Mouse (Mus musculus) fibroblast of lung, adult 2 months (primary cell): ENCODE results near the gene Esyt3.

ENCODE experiments used
- DNase-seq: peaks from one replicate; pipeline ENCODE4 v3.0.0-alpha.2; 2011; ENCODE audit warnings: low read depth

The Esyt3 gene

DNA sequence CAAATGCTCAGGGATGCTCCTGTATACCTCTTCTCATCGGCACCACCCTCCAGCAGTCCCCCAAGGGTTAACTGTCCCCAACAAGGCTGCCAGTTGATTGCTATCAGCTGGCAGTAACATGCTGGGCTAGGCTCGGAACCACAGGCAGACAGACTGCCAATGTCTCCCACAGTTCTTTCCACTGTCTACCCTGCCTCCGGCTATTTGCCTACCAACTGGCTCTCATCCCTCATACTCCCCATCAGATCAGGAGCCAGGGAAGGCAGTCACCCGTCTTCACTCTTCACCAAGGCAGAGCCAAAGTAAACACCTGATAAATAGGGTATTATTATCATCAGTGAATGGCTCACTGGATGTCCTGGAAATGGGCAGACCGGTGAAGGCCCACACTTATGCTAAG, 3.6 kb downstream of the Esyt3 start:
- DNase-seq = no peak

DNA sequence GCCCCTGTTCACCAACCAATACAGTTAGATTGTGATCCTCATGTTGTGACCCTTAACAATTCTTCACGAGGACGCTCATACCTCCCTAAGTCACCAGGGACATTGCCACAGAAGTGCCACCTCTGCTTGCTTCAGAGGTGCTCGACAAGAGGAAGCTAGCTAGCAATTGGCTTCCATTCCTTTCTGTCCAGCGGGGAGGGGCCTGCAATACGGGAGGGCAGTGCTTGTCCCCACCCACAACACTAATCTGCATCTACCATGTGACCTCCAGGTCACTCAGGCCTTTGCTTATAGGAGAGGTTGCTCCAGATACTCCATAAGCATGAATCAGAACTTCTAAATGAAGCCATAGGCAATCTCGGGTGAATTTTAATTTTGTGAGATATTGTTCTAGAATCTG, 5.0 kb downstream of the Esyt3 start:
- no peak for DNase-seq

DNA sequence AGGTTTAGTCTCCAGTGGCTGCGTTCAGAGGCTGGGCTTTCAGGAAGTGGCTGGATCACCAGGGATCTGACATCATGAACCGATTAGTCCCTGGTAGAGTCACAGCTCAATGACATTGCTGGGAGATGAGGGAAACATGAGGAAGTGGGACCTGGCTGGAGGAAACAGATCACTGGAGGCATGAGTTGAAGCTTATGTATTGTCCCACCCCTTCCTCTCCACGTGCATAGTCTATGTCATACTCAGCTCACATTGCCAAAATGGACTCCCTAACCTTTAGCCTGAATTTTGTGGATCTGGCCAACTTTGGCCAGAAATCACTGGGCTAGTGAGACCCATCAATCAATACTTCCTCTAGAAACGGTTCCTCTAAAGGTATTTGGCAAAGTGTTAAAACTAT, 5.4 kb downstream of the Esyt3 start:
- no peak for DNase-seq

DNA sequence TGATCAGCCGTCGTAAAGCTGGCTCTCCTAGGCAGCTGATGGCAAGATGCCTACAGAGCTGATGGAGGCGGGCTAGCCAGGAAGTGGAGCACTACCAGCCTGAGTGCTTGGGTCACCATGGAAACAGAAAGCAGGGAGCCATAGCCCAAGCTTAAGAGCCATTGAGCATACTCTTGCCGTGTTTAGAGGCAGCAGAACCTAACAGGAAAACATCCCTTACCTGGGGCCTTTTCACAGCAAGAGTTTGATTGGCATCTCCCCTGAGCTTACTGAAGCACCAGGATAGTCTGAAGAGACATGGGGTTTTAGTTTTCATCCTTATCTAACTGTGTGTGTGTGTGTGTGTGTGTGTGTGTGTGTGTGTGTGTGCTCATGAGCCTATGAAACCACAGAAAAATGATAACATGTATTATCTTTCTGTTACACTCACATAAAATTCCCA, 13.0 kb downstream of the Esyt3 start:
- no peak for DNase-seq

DNA sequence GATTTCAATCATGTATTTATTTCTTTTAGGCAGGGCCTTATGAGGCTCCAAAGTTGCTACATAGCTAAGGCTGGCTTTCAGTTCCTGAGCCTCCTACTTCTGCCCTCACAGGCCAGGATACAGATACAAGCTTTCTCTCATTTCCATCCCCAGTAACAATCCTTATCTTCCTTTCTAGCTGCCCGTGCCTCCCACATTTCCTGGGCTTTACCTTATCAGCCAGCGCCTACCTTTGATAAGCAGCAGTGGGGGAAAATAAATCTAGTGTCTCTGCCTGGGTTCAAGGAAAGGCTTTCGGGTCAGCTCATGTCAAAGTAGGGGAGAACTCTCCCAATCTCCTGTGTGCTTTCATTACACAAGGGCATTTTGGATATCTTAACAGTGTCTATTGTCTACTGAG, 16.8 kb downstream of the Esyt3 start:
- no peak for DNase-seq

DNA sequence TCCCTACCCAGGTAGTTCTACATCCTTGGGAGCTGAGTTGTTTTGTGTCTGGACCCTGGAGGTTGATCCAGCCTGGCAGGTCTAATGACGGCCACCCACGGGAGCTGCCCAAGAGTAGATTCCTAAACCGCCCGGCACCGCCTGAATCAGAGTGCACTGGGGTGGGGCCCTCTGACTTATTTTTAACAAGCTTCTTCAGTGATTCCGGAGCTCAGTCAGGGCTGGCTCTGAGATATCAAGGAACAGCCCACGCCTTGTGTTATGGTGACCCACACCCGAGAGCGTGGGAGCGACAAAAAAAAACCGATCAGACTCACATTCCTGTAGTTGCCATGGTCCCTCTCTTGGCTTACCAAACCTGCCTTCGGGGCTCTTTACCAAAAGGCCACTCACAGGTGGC, 18.2 kb downstream of the Esyt3 start:
- no peak for DNase-seq

DNA sequence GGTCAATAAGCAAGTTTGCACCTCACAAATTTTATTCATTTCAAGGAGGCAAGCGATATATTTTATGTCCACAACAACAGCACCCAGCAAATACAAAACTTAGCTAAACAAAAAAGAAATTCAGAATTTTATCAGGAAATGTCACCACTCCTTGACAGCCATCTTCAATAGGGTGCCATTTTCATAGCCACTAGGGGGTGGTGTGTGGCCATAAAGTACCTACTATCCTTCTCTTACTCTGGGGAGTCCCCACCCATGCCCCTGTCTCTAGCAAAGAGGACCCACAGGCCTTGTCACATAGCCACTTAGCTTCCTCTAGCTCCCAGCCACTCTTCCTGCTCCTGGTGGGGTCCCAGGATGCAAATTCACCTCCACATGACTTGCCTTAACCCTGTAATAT, 19.2 kb downstream of the Esyt3 start:
- DNase-seq = no peak

DNA sequence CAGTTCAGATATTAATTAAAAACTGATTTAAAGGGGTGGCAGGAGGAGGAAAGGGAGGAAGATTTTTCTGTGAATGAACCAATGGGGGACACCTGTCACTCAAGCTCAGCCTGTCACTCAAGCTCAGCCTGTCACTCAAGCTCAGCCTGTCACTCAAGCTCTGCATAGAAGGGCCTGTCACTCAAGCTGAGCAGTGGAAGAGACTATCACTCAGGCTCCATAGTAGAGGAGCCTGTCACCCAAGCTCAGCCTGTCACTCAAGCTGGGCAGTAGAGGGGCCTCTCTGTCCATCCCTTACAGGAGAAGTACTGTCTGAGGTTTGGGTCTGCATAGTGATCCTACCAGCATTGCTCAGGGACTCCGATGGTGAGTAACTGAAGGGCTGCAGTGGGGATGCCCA, 20.1 kb downstream of the Esyt3 start:
- no peak for DNase-seq

DNA sequence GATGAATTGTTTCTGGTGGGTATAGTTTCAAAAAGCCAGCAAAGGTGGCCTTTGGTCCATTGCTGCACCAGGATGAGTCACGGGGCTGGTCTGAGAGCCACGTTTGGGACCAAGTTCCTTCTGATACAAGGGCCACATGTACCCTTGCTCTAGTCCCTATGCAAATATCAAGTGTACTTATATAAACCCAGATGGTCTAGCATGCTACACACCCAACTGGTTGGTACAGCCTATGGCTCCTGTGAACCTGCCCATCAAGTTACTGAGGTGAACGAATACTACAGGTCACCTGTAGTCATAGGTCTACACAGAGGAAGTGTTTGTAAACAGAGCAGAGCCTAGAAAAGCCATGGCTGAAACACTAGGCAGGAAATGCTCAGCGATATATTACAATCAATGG, 21.8 kb downstream of the Esyt3 start:
- no peak for DNase-seq

DNA sequence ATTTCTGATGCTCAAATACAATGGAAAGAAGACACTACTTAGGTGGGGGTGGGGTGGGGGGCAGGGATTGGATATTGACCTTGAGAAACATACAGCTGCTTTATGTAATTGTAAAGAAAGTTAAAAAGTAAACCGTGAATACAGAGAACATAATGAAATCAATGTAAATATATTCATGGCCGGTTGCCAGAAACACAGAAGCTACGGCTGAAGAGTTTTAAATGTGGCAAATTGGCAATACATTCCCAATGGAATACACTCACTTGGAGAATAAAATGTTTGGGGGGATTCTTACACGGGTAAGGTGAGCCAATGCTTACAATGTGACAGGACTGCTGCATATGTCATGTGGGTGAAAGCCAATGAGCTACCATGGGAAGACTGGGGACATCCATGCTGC, 31.5 kb downstream of the Esyt3 start:
- no peak for DNase-seq

DNA sequence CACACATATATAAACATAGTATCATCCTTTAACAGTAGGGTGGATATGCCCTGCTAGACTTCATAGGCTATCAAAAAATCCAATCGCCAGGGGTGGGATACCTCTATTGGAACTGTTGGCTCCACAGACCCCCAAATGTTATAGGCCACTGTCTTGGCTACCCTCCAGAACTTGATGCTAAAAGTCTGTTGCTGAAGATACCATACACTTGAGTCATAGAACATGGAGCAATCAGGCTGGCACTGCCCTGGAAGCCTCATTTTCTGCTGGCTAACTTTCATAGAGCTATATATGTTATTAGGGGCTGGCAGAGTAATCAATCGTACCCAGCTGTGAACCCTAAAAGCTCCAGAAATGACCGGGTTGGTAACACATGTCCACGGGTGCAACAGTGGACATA, 32.4 kb downstream of the Esyt3 start:
- no peak for DNase-seq

DNA sequence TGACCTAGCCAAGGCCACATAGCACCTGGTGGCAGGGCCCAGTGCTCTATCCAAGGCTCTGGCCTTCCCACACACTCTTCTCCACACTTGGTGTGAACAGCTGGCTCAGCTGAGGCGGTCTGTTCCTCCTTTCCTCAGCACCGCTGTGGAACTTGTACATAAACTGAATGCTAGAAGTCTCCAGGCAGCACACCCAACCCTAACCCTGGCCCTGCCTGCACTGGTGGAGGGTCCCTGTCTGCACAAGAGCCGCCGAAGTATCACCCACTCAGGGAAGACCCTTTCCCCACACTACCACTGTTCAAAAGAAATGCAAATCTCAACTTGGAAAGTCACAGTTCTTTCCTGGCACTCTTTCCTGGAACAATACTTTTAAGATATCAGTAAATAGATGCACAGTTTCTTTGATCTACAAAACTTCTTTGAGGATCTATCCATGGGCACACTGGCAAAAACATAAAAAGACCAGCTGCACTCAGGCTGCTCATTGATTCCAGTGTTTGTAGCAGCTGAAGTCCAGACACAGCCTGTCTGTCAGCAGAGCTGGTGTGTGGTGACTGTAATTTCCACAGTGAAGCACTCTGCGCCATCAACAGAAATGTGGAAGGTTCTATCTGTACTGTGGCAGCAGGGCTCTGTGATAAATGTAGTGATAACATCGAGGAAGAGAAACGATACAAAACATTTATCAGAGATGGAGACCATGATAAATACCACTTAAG, 33.0 kb downstream of the Esyt3 start:
- DNase-seq = no peak

DNA sequence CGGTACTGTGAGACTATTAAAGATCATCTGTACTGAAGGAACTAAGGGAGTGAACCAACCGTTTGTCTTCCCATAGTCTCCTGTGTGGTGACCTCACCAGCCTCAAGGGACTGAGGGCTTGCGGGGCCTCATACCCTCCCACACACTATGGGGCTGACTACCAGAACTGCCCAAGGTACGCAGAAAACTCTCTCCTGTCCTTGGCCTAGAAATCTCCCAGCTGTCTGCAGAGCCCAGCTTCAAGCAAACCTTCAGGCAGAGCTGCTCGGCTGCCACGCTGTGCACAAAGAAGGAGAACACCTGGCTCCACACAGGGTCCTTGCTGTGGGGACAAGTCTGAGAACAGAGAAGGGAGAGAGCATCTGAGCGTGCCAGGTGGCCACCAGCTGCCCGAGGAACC, 38.4 kb downstream of the Esyt3 start:
- DNase-seq = no peak

DNA sequence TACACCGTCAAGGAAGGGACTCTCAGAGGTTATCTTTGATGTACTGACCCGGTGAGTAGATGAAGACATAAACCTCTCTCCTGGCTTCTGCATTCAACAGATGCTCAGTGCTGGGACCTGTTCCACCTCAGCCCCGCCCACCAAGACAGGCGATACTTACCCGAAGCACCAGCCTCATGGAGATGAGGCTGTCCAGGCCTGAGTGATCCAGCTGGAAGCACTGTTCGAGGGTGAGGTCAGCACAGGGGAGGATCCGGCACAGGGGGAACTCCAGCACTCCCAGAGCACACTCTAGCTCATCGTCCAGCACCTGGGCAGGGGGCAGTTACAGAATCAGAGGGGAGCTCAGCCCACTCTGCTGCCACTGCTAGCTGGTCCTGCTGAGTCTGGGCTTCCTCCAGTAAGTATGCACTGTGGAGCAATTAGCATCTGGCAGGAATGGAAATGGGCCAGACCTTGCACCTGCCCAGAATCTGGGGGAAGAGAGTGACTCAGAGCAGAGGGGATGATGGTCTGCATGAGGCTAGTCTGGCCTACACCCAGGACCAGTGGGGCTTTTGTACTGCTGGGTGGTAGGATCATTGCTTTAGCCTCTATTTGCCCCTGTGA, 38.9 kb downstream of the Esyt3 start:
- no peak for DNase-seq

DNA sequence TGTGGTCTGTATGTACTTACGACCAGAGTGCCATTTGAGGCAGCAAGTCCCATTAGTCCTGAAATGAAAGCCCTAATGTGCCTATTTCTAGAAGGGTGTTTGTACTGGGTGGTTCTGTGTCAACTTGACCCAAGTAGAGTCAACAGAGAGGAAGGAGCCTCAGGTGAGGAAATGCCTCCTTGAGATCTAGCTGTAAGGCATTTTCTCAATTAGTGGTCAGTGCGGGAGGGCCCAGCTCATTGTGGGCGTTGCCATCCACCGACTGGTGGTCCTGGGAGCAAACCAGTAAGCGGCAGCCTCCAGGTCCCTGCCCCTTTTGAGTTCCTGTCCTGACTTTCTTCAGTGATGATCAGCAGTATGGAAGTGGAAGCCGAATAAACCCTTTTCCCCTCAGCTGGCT, 52.1 kb downstream of the Esyt3 start:
- DNase-seq = no peak

DNA sequence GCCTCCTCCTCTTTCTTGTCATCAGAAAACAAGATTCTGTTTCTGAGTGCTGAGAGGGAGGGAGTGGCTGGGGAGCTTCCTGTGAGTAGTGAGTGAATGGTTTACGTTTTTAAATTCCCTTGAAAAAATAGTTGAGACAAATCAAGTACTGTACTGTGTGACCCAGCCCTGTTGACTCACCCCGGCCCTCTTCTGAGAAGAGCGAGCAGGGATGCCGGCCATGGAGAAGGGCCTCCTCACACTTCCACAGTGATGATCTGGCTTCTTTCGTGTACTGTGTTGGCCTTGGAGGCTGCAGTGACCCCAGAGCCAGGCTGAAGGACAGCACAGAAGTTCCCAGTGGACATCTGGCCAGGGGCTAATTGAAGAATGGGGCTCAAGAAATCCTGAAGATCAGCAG, 54.1 kb downstream of the Esyt3 start:
- DNase-seq = no peak
